ENCODE assay signal across 16 mouse cellular contexts in the genomic region with DNA sequence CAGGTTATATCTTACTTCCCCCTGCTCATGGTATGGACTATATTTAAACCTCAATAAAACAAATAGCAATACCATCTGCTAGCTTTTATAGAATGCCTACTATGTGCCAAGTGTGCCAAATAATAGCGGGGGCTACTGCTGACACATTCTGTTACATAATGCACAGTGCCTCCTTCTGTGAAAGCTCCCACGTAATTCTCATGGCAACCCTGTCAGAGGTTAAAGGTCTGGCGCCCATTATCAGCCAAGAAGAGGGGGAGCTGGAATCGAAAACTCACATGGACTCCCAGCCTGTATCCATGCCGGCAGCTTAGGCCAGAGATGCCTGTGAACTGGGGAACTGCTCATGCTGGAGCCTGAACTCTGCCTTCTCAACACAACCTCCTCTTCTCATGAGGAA.
"Had no signal": no experiment of that assay in that cellular context is flagged by ENCODE, and none has a peak within 500 bp of the region (broad histone marks: within the 10 kb centered on the region; RNA-seq: fewer than 3 reads in every experiment).

No protein-coding gene starts in this region.

- ATAC-seq: midbrain, embryonic 15.5 days had no signal

- H3K27ac ChIP-seq: kidney, embryonic 15.5 days; liver, embryonic 13.5 days; midbrain, embryonic 15.5 days; neural tube, embryonic 12.5 days; stomach, embryonic 15.5 days had no signal

- H3K27me3 ChIP-seq: liver, embryonic 13.5 days; neural tube, embryonic 12.5 days; neural tube, embryonic 15.5 days; stomach, embryonic 15.5 days had no signal

- H3K4me1 ChIP-seq: kidney, embryonic 15.5 days; liver, embryonic 13.5 days; neural tube, embryonic 12.5 days; stomach, embryonic 15.5 days had no signal

- DNase-seq: kidney, adult 8-10 months; kidney, postnatal 10 days; kidney, postnatal 36 days; liver, embryonic 13.5 days; lung, adult 2 months; lung, postnatal 14 days; lung, postnatal 4 days; retina, postnatal 1 day; right cerebral cortex, postnatal 25 days; spleen, adult 18-20 months; thymus, postnatal 25 days had no signal

- H3K4me3 ChIP-seq: kidney, embryonic 15.5 days; liver, embryonic 13.5 days; midbrain, embryonic 15.5 days; neural tube, embryonic 12.5 days; neural tube, embryonic 15.5 days; stomach, embryonic 15.5 days had no signal
